Mouse (Mus musculus) right cerebral cortex, postnatal 36 days (tissue): ENCODE measurements around the gene Eif1b.

ENCODE experiments used
- DNase-seq, 2 experiments: peaks; one replicate each; pipeline ENCODE4 v3.0.0; 2022; ENCODE audit warnings: low spot score in 2 of 2, mixed read lengths in 1 of 2

Eif1b gene

GRCm38 (mm10) chr9:120492010-120492399 lies at the start of gene Eif1b:
Gene Eif1b (plus strand): TSS chr9:120492232.
- no peak for DNase-seq

GRCm38 (mm10) chr9:120444642-120445041 lies 47.4 kb upstream of the Eif1b start:
- DNase-seq: no peak

- no peak for DNase-seq
These were observed 42.2 kb upstream of the Eif1b start for GRCm38 (mm10) chr9:120449696-120450329.

- DNase-seq: no peak
These were observed 36.0 kb upstream of the Eif1b start for GRCm38 (mm10) chr9:120455768-120456655.

GRCm38 (mm10) chr9:120470431-120470830 lies 21.6 kb upstream of the Eif1b start:
- no peak for DNase-seq

GRCm38 (mm10) chr9:120481644-120482043 lies 10.4 kb upstream of the Eif1b start:
- DNase-seq: no peak

GRCm38 (mm10) chr9:120482382-120482781 lies 9.7 kb upstream of the Eif1b start:
- DNase-seq: no peak

- DNase-seq: no peak
These were observed 8.9 kb upstream of the Eif1b start for GRCm38 (mm10) chr9:120483101-120483500.

- DNase-seq: no peak
These were observed 5.0 kb upstream of the Eif1b start for GRCm38 (mm10) chr9:120487076-120487475.

- DNase-seq: no peak
These were observed 523 bp upstream of the Eif1b start for GRCm38 (mm10) chr9:120491509-120491908.

GRCm38 (mm10) chr9:120492400-120493351 lies 644 bp downstream of the Eif1b start:
- peak; percentile 63 to 75 for DNase-seq

- no peak for DNase-seq
These were observed 1.7 kb downstream of the Eif1b start for GRCm38 (mm10) chr9:120493781-120494180.

- DNase-seq: no peak
These were observed 4.7 kb downstream of the Eif1b start for GRCm38 (mm10) chr9:120496691-120497090.

GRCm38 (mm10) chr9:120497983-120498382 lies 6.0 kb downstream of the Eif1b start:
- DNase-seq: no peak

GRCm38 (mm10) chr9:120501191-120501902 lies 9.3 kb downstream of the Eif1b start:
- no peak for DNase-seq

- peak in 1 of 2 experiments; percentile 62 for DNase-seq
These were observed 10.0 kb downstream of the Eif1b start for GRCm38 (mm10) chr9:120502013-120502412.

GRCm38 (mm10) chr9:120504423-120504822 lies 12.4 kb downstream of the Eif1b start:
- DNase-seq: no peak

GRCm38 (mm10) chr9:120511781-120512180 lies 19.7 kb downstream of the Eif1b start:
- no peak for DNase-seq

- DNase-seq: no peak
These were observed 24.7 kb downstream of the Eif1b start for GRCm38 (mm10) chr9:120516720-120517119.

GRCm38 (mm10) chr9:120518946-120519345 lies 26.9 kb downstream of the Eif1b start:
- no peak for DNase-seq

GRCm38 (mm10) chr9:120519469-120520125 lies 27.6 kb downstream of the Eif1b start:
- peak in 1 of 2 experiments; percentile 28 for DNase-seq
